Mouse (Mus musculus) kidney, embryonic 15.5 days (tissue): ENCODE data around the gene Hnrnpdl. TPM values are rescaled to one million over a fixed set of nuclear protein-coding genes. Genes with fewer than 3 reads are reported as not detected.

Source experiments
- ATAC-seq: fragments of 200-750 bp; cut with Nextera tagmentation; replicated peaks from 2 replicates; pipeline ENCODE4 v1.8.0; 2017; ENCODE audit warnings: moderate TSS enrichment; ENCODE audit not compliant: low FRiP score
- H3K27ac ChIP-seq: fragments of 300-500 bp; sonication (generic); 2 replicates; pipeline ENCODE4 v1.5.1; 2015; ENCODE audit warnings: mild to moderate bottlenecking, inconsistent platforms
- H3K27me3 ChIP-seq: fragments of 300-500 bp; sonication (generic); 2 replicates; pipeline ENCODE4 v1.6.1; 2015; ENCODE audit warnings: inconsistent platforms
- H3K36me3 ChIP-seq: fragments of 300-500 bp; sonication (generic); 2 replicates; pipeline ENCODE4 v1.6.1; 2015; ENCODE audit warnings: inconsistent platforms
- H3K4me1 ChIP-seq: fragments of 300-500 bp; sonication (generic); 2 replicates; pipeline ENCODE4 v1.6.1; 2015; ENCODE audit warnings: inconsistent platforms
- H3K4me2 ChIP-seq: fragments of 300-500 bp; sonication (generic); 2 replicates; pipeline ENCODE4 v1.6.1; 2015; ENCODE audit warnings: moderate library complexity, mild to moderate bottlenecking, inconsistent platforms
- H3K4me3 ChIP-seq: fragments of 300-500 bp; sonication (generic); replicated peaks from 2 replicates; pipeline ENCODE4 v1.5.1; 2015; ENCODE audit warnings: mild to moderate bottlenecking, inconsistent platforms
- H3K9ac ChIP-seq: fragments of 300-500 bp; sonication (generic); 2 replicates; pipeline ENCODE4 v1.6.1; 2015; ENCODE audit warnings: mild to moderate bottlenecking, inconsistent platforms
- H3K9me3 ChIP-seq: fragments of 300-500 bp; sonication (generic); replicated peaks from 2 replicates; pipeline ENCODE4 v1.6.1; 2016; ENCODE audit warnings: inconsistent platforms
- WGBS: fragments of 180-500 bp; shearing (Covaris S2); methylation state at CpG from one replicate; pipeline ENCODE4 v1.1.7; 2015; ENCODE audit warnings: mixed read lengths; 5-methylcytosine and 5-hydroxymethylcytosine counted together
- polyA plus RNA-seq: library from polyadenylated mRNA; unstranded; fragments of >200 nt; fragmentation: Nextera tagmentation; extraction: Ambion mirVana; gene quantifications from 2 replicates; pipeline ENCODE4 v1.2.1, GENCODE M21; 2015

Hnrnpdl gene
- polyA plus RNA-seq, 1 experiment from 2014 or later: 169 TPM

DNA sequence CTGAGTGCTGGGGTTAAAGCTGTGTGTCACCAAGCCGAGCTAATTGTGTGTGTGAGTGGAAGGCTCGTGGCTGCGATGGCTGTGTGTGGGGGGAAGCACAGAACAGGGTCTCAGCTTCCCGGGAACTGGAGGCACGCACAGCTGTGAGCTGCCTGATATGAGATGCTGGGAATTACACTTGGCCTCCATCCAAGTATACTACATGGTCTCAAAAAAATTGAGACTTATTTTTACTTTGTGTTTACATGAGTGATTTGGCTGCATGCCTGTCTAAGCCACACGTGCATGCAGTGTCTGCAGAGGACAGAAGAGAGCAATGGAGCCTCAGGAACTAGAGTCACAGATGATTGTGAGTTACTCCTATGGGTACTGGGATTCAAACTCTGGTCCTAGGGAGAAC lies 9.4 kb downstream of the Hnrnpdl start:
- Histone ChIP-seq H3K4me2 (no peak overlapping the region), H3K27me3 (no peaks in the 10 kb centered on the region), H3K27ac (peak overlapping the region; percentile 42; the same call in 1 of the 2 replicates), H3K9ac (no peak overlapping the region), H3K9me3 (no peaks in the 10 kb centered on the region), H3K36me3 (peaks cover 36% of the 10 kb centered on the region), H3K4me1 (0 out of 2 replicates have a peak, but pooled peaks cover 10% of the 10 kb centered on the region), H3K4me3 (no peak overlapping the region)
- 15% methylated on average over 6 of the region's 6 CpGs for WGBS
- peak; percentile 76 for ATAC-seq

DNA sequence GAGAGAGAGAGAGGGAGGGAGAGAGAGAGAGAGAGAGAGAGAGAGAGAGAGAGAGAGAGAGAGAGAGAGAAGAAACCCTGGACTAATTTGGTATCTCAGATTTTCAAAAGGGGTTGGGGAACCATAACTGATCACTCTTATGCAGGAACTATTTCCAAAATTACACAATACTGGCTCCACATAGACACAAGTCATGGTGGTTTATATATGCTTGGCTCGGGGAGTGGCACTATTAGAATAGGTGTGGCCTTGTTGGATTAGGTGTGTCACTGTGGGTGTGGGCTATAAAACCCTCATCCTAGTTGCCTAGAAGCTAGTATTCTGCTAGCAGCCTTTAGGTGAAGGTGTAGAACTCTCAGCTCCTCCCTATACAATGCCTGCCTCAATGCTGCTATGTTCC lies 14.6 kb downstream of the Hnrnpdl start:
- H3K4me1 ChIP-seq: 0 out of 2 replicates have a peak, but pooled peaks cover under 1% of the 10 kb centered on the region
- H3K4me2 ChIP-seq: no peak overlapping the region
- no peak overlapping the region for H3K4me3 ChIP-seq
- no peak for ATAC-seq
- H3K27me3 ChIP-seq: no peaks in the 10 kb centered on the region
- 0 out of 2 replicates have a peak, but pooled peaks cover 3% of the 10 kb centered on the region for H3K9me3 ChIP-seq
- WGBS: 69% methylated on average over 1 of the region's 1 CpGs
- H3K36me3 ChIP-seq: no peaks in the 10 kb centered on the region
- H3K27ac ChIP-seq: no peak overlapping the region
- H3K9ac ChIP-seq: no peak overlapping the region

DNA sequence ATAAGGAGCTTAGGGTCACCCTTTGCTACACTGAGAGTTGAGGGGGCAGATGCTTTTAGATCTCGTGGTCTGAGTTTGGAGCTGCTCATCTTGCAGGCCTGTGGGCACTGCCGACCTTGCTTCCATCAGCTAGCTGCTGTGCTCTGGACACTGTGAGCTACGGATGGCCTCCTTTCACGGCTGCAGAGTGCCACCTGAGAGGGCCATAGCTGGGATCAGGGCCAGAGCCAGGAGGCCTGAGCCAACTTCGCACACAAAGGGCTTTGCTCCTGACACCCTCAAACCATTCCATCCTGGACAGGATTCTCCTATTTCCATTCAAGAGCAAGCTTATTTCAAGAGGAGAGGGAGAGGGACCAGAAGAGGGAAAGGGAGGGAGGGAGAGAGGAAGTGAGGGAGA lies 15.1 kb downstream of the Hnrnpdl start:
- no peaks in the 10 kb centered on the region for H3K27me3 ChIP-seq
- H3K36me3 ChIP-seq: no peaks in the 10 kb centered on the region
- 0 out of 2 replicates have a peak, but pooled peaks cover 3% of the 10 kb centered on the region for H3K9me3 ChIP-seq
- H3K9ac ChIP-seq: no peak overlapping the region
- ATAC-seq: no peak
- H3K4me2 ChIP-seq: no peak overlapping the region
- H3K4me3 ChIP-seq: no peak overlapping the region
- 74% methylated on average over 5 of the region's 5 CpGs for WGBS
- no peaks in the 10 kb centered on the region for H3K4me1 ChIP-seq
- no peak overlapping the region for H3K27ac ChIP-seq

DNA sequence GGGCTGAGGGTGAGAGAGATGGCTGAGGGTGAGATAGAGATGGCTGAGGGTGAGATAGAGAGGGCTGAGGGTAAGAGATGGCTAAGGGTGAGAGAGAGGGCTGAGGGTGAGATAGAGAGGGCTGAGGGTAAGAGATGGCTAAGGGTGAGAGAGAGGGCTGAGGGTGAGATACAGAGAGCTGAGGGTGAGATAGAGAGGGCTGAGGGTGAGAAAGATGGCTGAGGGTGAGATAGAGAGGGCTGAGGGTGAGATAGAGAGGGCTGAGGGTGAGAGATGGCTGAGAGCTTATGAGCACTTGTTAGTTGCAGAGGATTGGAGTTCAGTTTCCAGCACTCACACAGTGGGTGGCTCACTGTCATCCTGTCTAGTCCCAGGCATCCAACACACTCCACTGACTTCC lies 19.4 kb downstream of the Hnrnpdl start:
- Histone ChIP-seq H3K27ac (no peak overlapping the region), H3K9me3 (0 out of 2 replicates have a peak, but pooled peaks cover 3% of the 10 kb centered on the region), H3K27me3 (no peaks in the 10 kb centered on the region), H3K4me3 (no peak overlapping the region), H3K9ac (no peak overlapping the region), H3K4me1 (no peaks in the 10 kb centered on the region), H3K36me3 (no peaks in the 10 kb centered on the region), H3K4me2 (no peak overlapping the region)
- ATAC-seq: no peak

DNA sequence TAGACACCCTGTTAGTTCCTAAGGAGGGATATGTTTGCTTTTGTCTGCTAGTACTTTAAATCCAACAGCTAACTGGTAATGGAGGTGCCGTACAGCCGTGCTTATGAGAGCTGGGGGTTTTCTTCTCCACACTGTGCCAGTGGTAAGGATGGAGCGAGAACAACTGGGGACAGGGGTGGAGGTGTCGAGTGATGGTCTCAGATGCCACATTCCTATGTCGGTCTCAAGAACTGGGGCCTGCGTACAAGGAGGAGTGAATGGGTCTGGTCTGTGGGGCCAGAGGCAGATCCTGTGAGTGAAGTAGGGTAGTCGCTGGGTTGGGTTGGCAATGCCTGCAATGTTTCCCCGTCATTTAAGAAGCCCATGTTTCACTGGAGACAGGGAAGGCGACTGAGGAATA lies 26.9 kb downstream of the Hnrnpdl start:
- H3K36me3 ChIP-seq: no peaks in the 10 kb centered on the region
- no peak for ATAC-seq
- H3K9me3 ChIP-seq: no peaks in the 10 kb centered on the region
- H3K4me3 ChIP-seq: no peak overlapping the region
- H3K9ac ChIP-seq: no peak overlapping the region
- H3K27ac ChIP-seq: no peak overlapping the region
- H3K27me3 ChIP-seq: no peaks in the 10 kb centered on the region
- H3K4me1 ChIP-seq: no peaks in the 10 kb centered on the region
- H3K4me2 ChIP-seq: no peak overlapping the region
- WGBS: 78% methylated on average over 9 of the region's 9 CpGs

DNA sequence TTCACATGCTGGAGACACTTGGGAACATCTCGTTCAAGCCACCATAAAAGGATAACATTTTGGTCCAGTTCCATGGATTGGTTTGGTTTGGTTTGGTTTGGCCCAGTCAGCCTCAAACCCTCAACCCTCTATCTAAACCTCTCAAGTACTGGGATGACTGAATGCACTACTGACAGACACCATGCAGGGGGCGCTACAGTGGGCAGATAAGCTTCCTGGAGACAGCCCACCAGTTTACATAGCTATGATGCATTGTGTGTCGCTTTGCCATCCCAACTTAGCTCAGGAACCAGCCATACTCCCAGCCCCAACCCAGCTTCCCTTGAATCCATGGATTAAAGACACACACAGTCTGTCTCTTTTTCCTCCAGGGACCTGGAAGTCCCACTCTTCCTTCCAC lies 31.0 kb downstream of the Hnrnpdl start:
- no peak overlapping the region for H3K27ac ChIP-seq
- no peak for ATAC-seq
- H3K4me1 ChIP-seq: no peaks in the 10 kb centered on the region
- H3K9ac ChIP-seq: no peak overlapping the region
- WGBS: 49% methylated on average over 3 of the region's 3 CpGs
- H3K27me3 ChIP-seq: no peaks in the 10 kb centered on the region
- no peak overlapping the region for H3K4me2 ChIP-seq
- no peaks in the 10 kb centered on the region for H3K9me3 ChIP-seq
- no peak overlapping the region for H3K4me3 ChIP-seq
- H3K36me3 ChIP-seq: no peaks in the 10 kb centered on the region

DNA sequence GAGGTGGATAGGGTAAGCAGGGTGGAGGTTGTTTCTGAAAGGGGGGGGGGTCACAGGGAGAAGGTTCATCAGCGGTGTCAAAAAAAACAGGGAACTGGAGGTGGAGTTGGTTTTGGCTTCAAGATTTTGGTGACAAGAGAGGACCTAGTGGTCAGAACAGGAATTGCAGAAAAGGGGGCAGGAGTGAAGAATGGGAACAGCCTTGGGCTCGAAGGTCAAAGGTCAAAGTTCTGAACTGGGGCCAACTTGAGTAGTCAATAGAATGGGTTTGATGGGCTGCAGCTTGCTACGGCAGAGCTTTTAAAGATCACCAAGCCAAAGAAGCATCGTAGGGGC lies 32.5 kb downstream of the Hnrnpdl start:
- no peaks in the 10 kb centered on the region for H3K9me3 ChIP-seq
- no peak overlapping the region for H3K9ac ChIP-seq
- H3K27me3 ChIP-seq: no peaks in the 10 kb centered on the region
- H3K4me3 ChIP-seq: no peak overlapping the region
- H3K36me3 ChIP-seq: no peaks in the 10 kb centered on the region
- H3K27ac ChIP-seq: no peak overlapping the region
- 81% methylated on average over 4 of the region's 4 CpGs for WGBS
- no peaks in the 10 kb centered on the region for H3K4me1 ChIP-seq
- no peak for ATAC-seq
- no peak overlapping the region for H3K4me2 ChIP-seq

DNA sequence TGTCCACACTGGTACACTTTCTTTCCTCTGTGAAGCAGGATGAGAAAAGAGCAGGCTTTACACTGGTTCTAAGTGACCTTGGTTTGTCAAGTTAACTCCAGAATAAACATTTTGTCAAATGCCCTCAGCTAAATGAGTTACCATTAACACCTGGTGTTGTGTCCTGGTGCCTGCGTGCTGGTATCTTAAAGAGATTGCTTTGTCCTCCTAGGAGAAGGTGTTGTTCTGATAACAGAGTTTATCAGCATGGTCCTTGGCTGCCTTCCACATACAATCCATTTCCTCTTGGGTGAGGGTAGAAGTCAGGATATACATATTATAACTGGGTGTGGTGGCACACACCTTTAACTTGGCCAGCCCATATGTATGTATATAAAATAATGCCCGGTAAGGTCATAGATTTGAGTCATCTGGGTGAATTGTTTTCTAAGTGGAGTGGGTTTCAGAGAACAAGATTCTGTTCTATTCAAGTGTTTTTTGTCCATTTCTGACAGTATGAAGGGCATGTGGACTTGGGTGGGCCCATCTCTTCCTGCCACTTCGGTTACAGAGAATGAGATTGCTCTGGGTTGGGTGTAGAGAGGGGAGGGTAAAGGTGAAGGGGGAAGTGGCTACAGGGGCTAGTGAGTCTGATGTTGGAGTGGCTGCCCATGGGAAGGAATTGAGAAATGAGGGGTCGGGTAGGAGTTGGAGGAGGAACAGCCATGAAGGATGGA lies 33.0 kb downstream of the Hnrnpdl start:
- Histone ChIP-seq H3K9me3 (no peaks in the 10 kb centered on the region), H3K27me3 (no peaks in the 10 kb centered on the region), H3K4me2 (no peak overlapping the region), H3K36me3 (no peaks in the 10 kb centered on the region), H3K27ac (no peak overlapping the region), H3K9ac (no peak overlapping the region), H3K4me1 (no peaks in the 10 kb centered on the region), H3K4me3 (no peak overlapping the region)
- 85% methylated on average over 4 of the region's 4 CpGs for WGBS
- no peak for ATAC-seq

DNA sequence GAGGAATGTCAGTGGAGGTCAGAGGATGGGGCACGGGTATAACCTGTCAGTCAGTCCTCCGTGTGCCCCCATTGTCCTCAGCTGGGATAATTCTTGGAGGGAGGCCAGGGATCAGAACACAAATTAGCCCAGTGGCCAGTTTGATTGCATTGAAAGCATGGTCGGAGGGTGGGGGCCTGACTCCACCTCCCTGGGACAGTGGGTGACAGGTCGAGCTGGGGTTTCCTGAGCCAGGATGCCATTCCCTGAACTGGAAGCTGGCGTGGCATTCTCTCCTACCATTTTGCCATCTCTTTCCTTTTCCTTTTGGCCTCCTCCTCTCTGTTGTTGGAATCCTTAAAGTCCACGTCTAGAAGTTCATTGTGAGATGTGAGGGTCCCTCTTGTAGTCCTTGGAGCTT lies 33.6 kb downstream of the Hnrnpdl start:
- Histone ChIP-seq H3K4me1 (no peaks in the 10 kb centered on the region), H3K4me2 (no peak overlapping the region), H3K27ac (no peak overlapping the region), H3K9me3 (no peaks in the 10 kb centered on the region), H3K27me3 (no peaks in the 10 kb centered on the region), H3K9ac (no peak overlapping the region), H3K36me3 (no peaks in the 10 kb centered on the region), H3K4me3 (no peak overlapping the region)
- 81% methylated on average over 6 of the region's 6 CpGs for WGBS
- ATAC-seq: no peak

DNA sequence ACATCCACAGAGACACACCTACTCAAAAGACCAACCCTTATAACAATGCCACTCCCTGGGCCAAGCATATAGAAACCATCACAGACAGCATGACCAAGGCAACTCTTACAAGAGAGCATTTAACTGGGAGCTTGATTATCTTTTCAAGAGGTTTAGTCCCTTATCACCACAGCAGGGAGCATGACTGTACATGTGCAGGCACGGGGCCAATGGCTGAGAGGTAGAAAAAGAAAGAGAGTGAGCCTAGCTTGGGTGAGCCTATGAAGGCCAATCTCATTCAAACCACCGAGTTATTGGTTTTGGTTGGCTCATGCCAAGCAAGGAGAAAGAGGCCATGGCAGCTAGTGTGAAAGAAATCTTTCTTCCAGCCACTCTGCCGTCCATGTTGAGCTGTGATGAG lies 34.0 kb downstream of the Hnrnpdl start:
- no peak overlapping the region for H3K27ac ChIP-seq
- no peaks in the 10 kb centered on the region for H3K27me3 ChIP-seq
- no peaks in the 10 kb centered on the region for H3K4me1 ChIP-seq
- H3K4me2 ChIP-seq: no peak overlapping the region
- no peaks in the 10 kb centered on the region for H3K36me3 ChIP-seq
- 79% methylated on average over 3 of the region's 3 CpGs for WGBS
- ATAC-seq: no peak
- no peak overlapping the region for H3K4me3 ChIP-seq
- H3K9me3 ChIP-seq: no peaks in the 10 kb centered on the region
- no peak overlapping the region for H3K9ac ChIP-seq

DNA sequence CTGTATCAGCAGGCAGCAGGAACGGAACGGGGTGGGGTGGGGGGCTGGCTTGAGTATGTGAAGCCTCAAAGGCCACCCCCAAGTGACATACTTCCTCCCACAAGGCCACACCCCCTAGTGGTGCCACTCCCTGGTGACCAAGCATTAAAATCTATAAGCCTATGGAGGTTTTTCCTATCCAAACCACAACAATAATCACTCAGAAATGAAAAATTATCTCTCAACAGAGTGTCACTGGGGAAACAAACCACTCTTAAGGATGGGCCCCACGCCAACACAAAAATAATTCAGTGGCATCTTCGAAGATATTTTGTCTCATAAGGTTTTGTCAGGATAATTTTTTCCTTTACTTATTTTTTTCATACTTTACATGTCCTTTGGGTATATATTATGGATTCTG lies 35.6 kb downstream of the Hnrnpdl start:
- ATAC-seq: no peak
- Histone ChIP-seq H3K27me3 (no peaks in the 10 kb centered on the region), H3K4me3 (no peak overlapping the region), H3K36me3 (no peaks in the 10 kb centered on the region), H3K27ac (no peak overlapping the region), H3K4me1 (no peaks in the 10 kb centered on the region), H3K9me3 (no peaks in the 10 kb centered on the region), H3K4me2 (no peak overlapping the region), H3K9ac (no peak overlapping the region)
- WGBS: 89% methylated on average over 4 of the region's 4 CpGs

DNA sequence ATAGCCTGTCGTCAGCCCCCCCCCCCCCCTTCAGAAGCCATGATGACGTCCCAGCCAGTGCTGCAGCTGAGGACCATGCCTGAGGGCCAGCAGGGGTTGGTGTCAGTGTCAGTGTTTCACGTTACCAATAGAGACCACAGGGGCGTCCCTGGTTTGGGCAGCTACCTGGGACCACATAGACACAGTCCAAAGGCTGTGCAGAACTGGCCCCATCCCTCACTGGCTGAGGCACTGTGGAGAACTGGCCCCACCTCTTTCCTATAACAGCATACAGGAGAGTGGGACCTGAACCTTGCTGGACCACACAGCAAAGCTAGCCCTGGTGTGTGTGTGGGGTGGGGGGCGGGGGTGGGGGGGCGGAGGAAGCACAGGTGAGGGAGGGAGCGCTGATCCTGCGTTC lies 39.0 kb downstream of the Hnrnpdl start:
- Histone ChIP-seq H3K36me3 (no peaks in the 10 kb centered on the region), H3K9ac (no peak overlapping the region), H3K27me3 (no peaks in the 10 kb centered on the region), H3K9me3 (no peaks in the 10 kb centered on the region), H3K27ac (no peak overlapping the region), H3K4me1 (no peaks in the 10 kb centered on the region), H3K4me3 (no peak overlapping the region), H3K4me2 (no peak overlapping the region)
- 36% methylated on average over 8 of the region's 8 CpGs for WGBS
- ATAC-seq: no peak

DNA sequence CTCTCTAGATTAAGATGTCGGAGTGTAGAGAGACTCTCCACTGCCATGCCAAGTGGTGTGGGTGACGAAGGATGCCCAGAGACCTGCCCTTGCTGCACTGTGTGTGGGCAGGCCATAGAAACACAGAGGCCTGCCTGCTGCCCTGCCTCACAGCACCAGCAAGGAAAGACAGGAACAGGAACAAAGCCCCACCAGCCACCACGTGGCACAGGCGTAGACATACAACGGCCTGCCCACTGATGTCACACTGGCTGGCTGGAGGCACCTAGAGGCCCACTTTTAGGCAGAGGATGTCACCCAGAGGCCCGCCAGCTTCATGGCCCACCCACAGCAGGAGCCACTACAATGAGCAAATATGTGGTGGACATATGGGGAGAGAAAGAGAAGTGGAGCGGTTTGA lies 39.4 kb downstream of the Hnrnpdl start:
- no peak for ATAC-seq
- H3K4me3 ChIP-seq: no peak overlapping the region
- 79% methylated on average over 7 of the region's 7 CpGs for WGBS
- H3K9me3 ChIP-seq: no peaks in the 10 kb centered on the region
- no peaks in the 10 kb centered on the region for H3K4me1 ChIP-seq
- H3K36me3 ChIP-seq: no peaks in the 10 kb centered on the region
- H3K27ac ChIP-seq: no peak overlapping the region
- no peaks in the 10 kb centered on the region for H3K27me3 ChIP-seq
- no peak overlapping the region for H3K4me2 ChIP-seq
- H3K9ac ChIP-seq: no peak overlapping the region
